Mouse (Mus musculus) erythroblast, embryonic 14.5 days (primary cell): ENCODE results near the gene Nop53.

Source experiments
- GATA1 ChIP-seq: IDR thresholded peaks from 2 replicates; pipeline ENCODE4 v1.6.1; 2012; ENCODE audit warnings: low read length, inconsistent platforms, mixed read lengths
- TAL1 ChIP-seq: IDR thresholded peaks from 3 replicates; pipeline ENCODE4 v1.6.1; 2012; ENCODE audit warnings: low read length, inconsistent platforms, mixed read lengths

DNA sequence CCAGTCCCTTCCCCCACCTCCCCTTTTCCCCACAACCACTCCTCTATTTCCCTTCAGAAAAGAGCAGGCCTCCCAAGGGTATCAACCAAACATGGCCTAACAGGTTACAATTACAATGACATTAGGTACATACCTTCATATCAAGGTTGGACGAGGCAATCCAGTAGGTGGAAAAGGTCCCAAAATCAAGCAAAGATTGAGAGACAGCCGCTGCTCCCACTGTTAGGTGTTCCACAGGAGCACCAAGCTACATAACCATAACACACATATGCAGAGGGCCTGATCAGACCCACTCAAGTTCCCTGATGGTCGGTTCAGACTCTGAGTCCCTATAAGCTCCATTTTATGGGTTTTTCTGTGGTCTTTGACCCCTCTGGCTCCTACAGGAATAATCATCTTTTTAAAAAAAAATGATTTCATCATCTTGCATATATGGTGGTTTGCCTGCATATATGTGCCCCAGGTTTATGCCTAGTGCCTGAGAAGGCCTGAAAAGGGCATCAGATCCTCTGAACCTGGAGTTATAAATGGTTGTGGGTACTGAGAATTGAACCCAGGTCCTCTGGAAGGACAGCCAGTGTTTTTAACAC, 29.6 kb downstream of the Nop53 start:
- TF ChIP-seq GATA1 (no peak), TAL1 (no peak)
